Mouse (Mus musculus) ES-Bruce4 (cell line): ENCODE measurements at regions not wholly inside any gene's neighbourhood (a gene's known extent, or its start where the extent isn't known, plus 50 kb on each side); places are given as distances from the start of the nearest gene placed in this dataset.

Experiments used
- EP300 ChIP-seq: IDR thresholded peaks from 2 replicates; pipeline ENCODE4 v1.6.1; 2011; ENCODE audit warnings: low read depth, low read length; ENCODE audit not compliant: insufficient read depth
- POLR2A ChIP-seq: IDR thresholded peaks from one replicate; pipeline ENCODE4 v1.8.1; 2011; ENCODE audit warnings: low read length; ENCODE audit not compliant: insufficient read depth

DNA sequence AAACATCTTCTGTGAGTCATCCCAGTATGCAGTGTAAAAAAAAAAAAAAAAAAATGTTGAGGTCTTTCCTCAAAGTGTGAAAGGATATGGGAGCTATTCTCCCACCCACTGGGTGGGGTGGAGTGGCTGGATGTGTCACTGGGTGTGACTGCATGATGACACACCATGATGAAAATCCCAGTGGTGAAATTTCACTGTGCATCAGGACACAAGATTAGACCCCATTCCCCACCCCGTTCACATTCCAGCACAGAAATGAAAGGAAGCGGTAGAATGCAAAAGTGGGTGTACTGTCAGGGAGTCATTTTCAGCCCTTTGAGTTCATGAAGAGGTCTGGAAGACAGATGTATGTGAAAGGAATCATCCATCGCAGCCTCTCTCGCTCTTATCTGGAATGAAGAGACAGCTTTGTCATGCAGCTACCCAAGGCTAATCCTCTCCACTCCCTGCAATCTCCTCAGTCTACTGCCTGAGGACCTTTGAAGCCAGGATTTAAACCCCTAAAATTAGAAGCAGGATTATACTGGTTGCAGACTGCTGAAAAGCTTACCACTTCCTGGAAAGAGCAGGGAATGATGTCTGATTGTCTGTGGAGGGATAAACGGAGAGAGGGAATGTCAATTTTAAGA is 405.6 kb upstream of the Atp2b1 start:
- TF ChIP-seq POLR2A (no peak), EP300 (no peak)
